Mouse (Mus musculus): ENCODE results near the gene Ctsk. TPM values are rescaled to one million over a fixed set of nuclear protein-coding genes. Genes with fewer than 3 reads are reported as not detected.

Ctsk gene
- polyA plus RNA-seq, 1 experiment from 2014 or later: 18.4 TPM

- H3K4me3 ChIP-seq (ENCODE audit: low read length): no peak overlapping the region
- H3K9me3 ChIP-seq (replicated peaks; ENCODE audit: control insufficient read depth, low read length): no peaks in the 10 kb centered on the region
- no peak overlapping the region; the same call in 1 of the 2 replicates for H3K9ac ChIP-seq (ENCODE audit: low read length)
- no peak; the same call in 1 of the 2 replicates for ATAC-seq (replicated peaks; ENCODE audit: extremely low read depth, insufficient read depth, low FRiP score)
- H3K27ac ChIP-seq (ENCODE audit: low read length): no peak overlapping the region
- H3K36me3 ChIP-seq (ENCODE audit: control insufficient read depth, insufficient read depth): no peaks in the 10 kb centered on the region
- H3K4me2 ChIP-seq (ENCODE audit: low read depth, low read length): 0 out of 2 replicates have a peak overlapping the region, but pooled peaks have one; percentile 28
- no peaks in the 10 kb centered on the region for H3K27me3 ChIP-seq (ENCODE audit: control insufficient read depth, insufficient read depth, low read length)
- WGBS: 16% methylated on average over 10 of the region's 10 CpGs
- H3K4me1 ChIP-seq (ENCODE audit: control insufficient read depth, insufficient read depth, low read length): peaks cover 4% of the 10 kb centered on the region
Measured at GRCm38 (mm10) chr3:95517493-95517898, 18.4 kb downstream of the Ctsk start.

GRCm38 (mm10) chr3:95518891-95519290 lies 19.8 kb downstream of the Ctsk start:
- WGBS: 81% methylated on average over 7 of the region's 7 CpGs
- ATAC-seq (replicated peaks; ENCODE audit: extremely low read depth, insufficient read depth, low FRiP score): no peak
- Histone ChIP-seq H3K36me3 (ENCODE audit: control insufficient read depth, insufficient read depth) (no peaks in the 10 kb centered on the region), H3K27ac (ENCODE audit: low read length) (no peak overlapping the region), H3K4me1 (ENCODE audit: control insufficient read depth, insufficient read depth, low read length) (peaks cover 8% of the 10 kb centered on the region), H3K4me2 (ENCODE audit: low read depth, low read length) (no peak overlapping the region), H3K9ac (ENCODE audit: low read length) (no peak overlapping the region), H3K4me3 (ENCODE audit: low read length) (no peak overlapping the region), H3K9me3 (replicated peaks; ENCODE audit: control insufficient read depth, low read length) (no peaks in the 10 kb centered on the region), H3K27me3 (ENCODE audit: control insufficient read depth, insufficient read depth, low read length) (no peaks in the 10 kb centered on the region)

- no peak for ATAC-seq (replicated peaks; ENCODE audit: extremely low read depth, insufficient read depth, low FRiP score)
- Histone ChIP-seq H3K9ac (ENCODE audit: low read length) (no peak overlapping the region), H3K27me3 (ENCODE audit: control insufficient read depth, insufficient read depth, low read length) (no peaks in the 10 kb centered on the region), H3K27ac (ENCODE audit: low read length) (no peak overlapping the region), H3K36me3 (ENCODE audit: control insufficient read depth, insufficient read depth) (no peaks in the 10 kb centered on the region), H3K4me3 (ENCODE audit: low read length) (no peak overlapping the region), H3K4me2 (ENCODE audit: low read depth, low read length) (no peak overlapping the region), H3K4me1 (ENCODE audit: control insufficient read depth, insufficient read depth, low read length) (peaks cover 8% of the 10 kb centered on the region), H3K9me3 (replicated peaks; ENCODE audit: control insufficient read depth, low read length) (no peaks in the 10 kb centered on the region)
- 60% methylated on average over 2 of the region's 2 CpGs for WGBS
Measured at GRCm38 (mm10) chr3:95519315-95519714, 20.3 kb downstream of the Ctsk start.

GRCm38 (mm10) chr3:95520100-95520499 lies 21.0 kb downstream of the Ctsk start:
- Histone ChIP-seq H3K27ac (ENCODE audit: low read length) (no peak overlapping the region), H3K4me2 (ENCODE audit: low read depth, low read length) (no peak overlapping the region), H3K9me3 (replicated peaks; ENCODE audit: control insufficient read depth, low read length) (no peaks in the 10 kb centered on the region), H3K4me1 (ENCODE audit: control insufficient read depth, insufficient read depth, low read length) (peaks cover 8% of the 10 kb centered on the region), H3K9ac (ENCODE audit: low read length) (no peak overlapping the region), H3K27me3 (ENCODE audit: control insufficient read depth, insufficient read depth, low read length) (no peaks in the 10 kb centered on the region), H3K4me3 (ENCODE audit: low read length) (no peak overlapping the region), H3K36me3 (ENCODE audit: control insufficient read depth, insufficient read depth) (no peaks in the 10 kb centered on the region)
- ATAC-seq (replicated peaks; ENCODE audit: extremely low read depth, insufficient read depth, low FRiP score): no peak
- WGBS: 86% methylated on average over 3 of the region's 3 CpGs

- no peak overlapping the region for H3K9ac ChIP-seq (ENCODE audit: low read length)
- no peak overlapping the region for H3K4me3 ChIP-seq (ENCODE audit: low read length)
- peaks cover 8% of the 10 kb centered on the region for H3K4me1 ChIP-seq (ENCODE audit: control insufficient read depth, insufficient read depth, low read length)
- no peak overlapping the region for H3K4me2 ChIP-seq (ENCODE audit: low read depth, low read length)
- no peaks in the 10 kb centered on the region for H3K9me3 ChIP-seq (replicated peaks; ENCODE audit: control insufficient read depth, low read length)
- H3K27ac ChIP-seq (ENCODE audit: low read length): no peak overlapping the region
- WGBS: 80% methylated on average over 10 of the region's 10 CpGs
- H3K27me3 ChIP-seq (ENCODE audit: control insufficient read depth, insufficient read depth, low read length): no peaks in the 10 kb centered on the region
- H3K36me3 ChIP-seq (ENCODE audit: control insufficient read depth, insufficient read depth): no peaks in the 10 kb centered on the region
- ATAC-seq (replicated peaks; ENCODE audit: extremely low read depth, insufficient read depth, low FRiP score): no peak
Measured at GRCm38 (mm10) chr3:95521168-95521567, 22.1 kb downstream of the Ctsk start.

- Histone ChIP-seq H3K4me1 (ENCODE audit: control insufficient read depth, insufficient read depth, low read length) (peaks cover 4% of the 10 kb centered on the region), H3K9ac (ENCODE audit: low read length) (no peak overlapping the region), H3K27ac (ENCODE audit: low read length) (no peak overlapping the region; the same call in 1 of the 2 replicates), H3K4me2 (ENCODE audit: low read depth, low read length) (no peak overlapping the region), H3K27me3 (ENCODE audit: control insufficient read depth, insufficient read depth, low read length) (no peaks in the 10 kb centered on the region), H3K36me3 (ENCODE audit: control insufficient read depth, insufficient read depth) (no peaks in the 10 kb centered on the region), H3K9me3 (replicated peaks; ENCODE audit: control insufficient read depth, low read length) (no peaks in the 10 kb centered on the region), H3K4me3 (ENCODE audit: low read length) (no peak overlapping the region)
- WGBS: 45% methylated on average over 3 of the region's 3 CpGs
- peak; percentile 52; the same call in 1 of the 2 replicates for ATAC-seq (replicated peaks; ENCODE audit: extremely low read depth, insufficient read depth, low FRiP score)
Measured at GRCm38 (mm10) chr3:95523662-95524061, 24.6 kb downstream of the Ctsk start.

GRCm38 (mm10) chr3:95524673-95525072 lies 25.6 kb downstream of the Ctsk start:
- WGBS: 56% methylated on average over 2 of the region's 2 CpGs
- Histone ChIP-seq H3K4me1 (ENCODE audit: control insufficient read depth, insufficient read depth, low read length) (peaks cover 4% of the 10 kb centered on the region), H3K4me2 (ENCODE audit: low read depth, low read length) (no peak overlapping the region), H3K27me3 (ENCODE audit: control insufficient read depth, insufficient read depth, low read length) (no peaks in the 10 kb centered on the region), H3K9me3 (replicated peaks; ENCODE audit: control insufficient read depth, low read length) (no peaks in the 10 kb centered on the region), H3K36me3 (ENCODE audit: control insufficient read depth, insufficient read depth) (no peaks in the 10 kb centered on the region), H3K27ac (ENCODE audit: low read length) (no peak overlapping the region), H3K4me3 (ENCODE audit: low read length) (no peak overlapping the region), H3K9ac (ENCODE audit: low read length) (no peak overlapping the region)
- no peak for ATAC-seq (replicated peaks; ENCODE audit: extremely low read depth, insufficient read depth, low FRiP score)

GRCm38 (mm10) chr3:95526111-95526510 lies 27.1 kb downstream of the Ctsk start:
- Histone ChIP-seq H3K4me2 (ENCODE audit: low read depth, low read length) (no peak overlapping the region), H3K9me3 (replicated peaks; ENCODE audit: control insufficient read depth, low read length) (no peaks in the 10 kb centered on the region), H3K36me3 (ENCODE audit: control insufficient read depth, insufficient read depth) (no peaks in the 10 kb centered on the region), H3K27me3 (ENCODE audit: control insufficient read depth, insufficient read depth, low read length) (no peaks in the 10 kb centered on the region), H3K27ac (ENCODE audit: low read length) (no peak overlapping the region), H3K4me3 (ENCODE audit: low read length) (no peak overlapping the region), H3K9ac (ENCODE audit: low read length) (no peak overlapping the region), H3K4me1 (ENCODE audit: control insufficient read depth, insufficient read depth, low read length) (peaks cover 4% of the 10 kb centered on the region)
- no peak for ATAC-seq (replicated peaks; ENCODE audit: extremely low read depth, insufficient read depth, low FRiP score)

- Histone ChIP-seq H3K27me3 (ENCODE audit: control insufficient read depth, insufficient read depth, low read length) (no peaks in the 10 kb centered on the region), H3K4me1 (ENCODE audit: control insufficient read depth, insufficient read depth, low read length) (peaks cover 4% of the 10 kb centered on the region), H3K9me3 (replicated peaks; ENCODE audit: control insufficient read depth, low read length) (no peaks in the 10 kb centered on the region), H3K4me2 (ENCODE audit: low read depth, low read length) (no peak within 1 kb of the TSS), H3K4me3 (ENCODE audit: low read length) (no peak within 1 kb of the TSS), H3K27ac (ENCODE audit: low read length) (no peak within 1 kb of the TSS), H3K36me3 (ENCODE audit: control insufficient read depth, insufficient read depth) (no peaks in the 10 kb centered on the region), H3K9ac (ENCODE audit: low read length) (no peak within 1 kb of the TSS)
- WGBS: 81% methylated on average over 8 of the region's 8 CpGs
- ATAC-seq (replicated peaks; ENCODE audit: extremely low read depth, insufficient read depth, low FRiP score): no peak
Measured at GRCm38 (mm10) chr3:95526622-95527211, 27.7 kb downstream of the Ctsk start, which contains the start of gene Ctss. Ctss (plus strand) TSS chr3:95526786.

All from heart, embryonic 16.5 days (tissue).